Mouse (Mus musculus) Patski (cell line): Measurements from ENCODE around the gene Cer1. TPM values are rescaled to one million over a fixed set of nuclear protein-coding genes. Genes with fewer than 3 reads are reported as not detected.
A peak's percentile ranks its signal among the peaks of the same experiment; 100 is the strongest.

Source experiments
- ATAC-seq: fragments of 100-300 bp; one replicate; pipeline ENCODE4 v1.8.0; 2021
- CTCF ChIA-PET: fragments of 350-600 bp; sonication (Branson Sonifier 250); formaldehyde crosslinking; loops from one replicate; lab custom pipeline; 2022; ENCODE audit warnings: inconsistent platforms; lab: Charles Lee
- POLR2A ChIA-PET: fragments of 350-600 bp; sonication (Branson Sonifier 250); formaldehyde crosslinking; loops from one replicate; lab custom pipeline; 2022; ENCODE audit warnings: antibody characterized with exemption, inconsistent platforms; lab: Charles Lee
- DNase-seq: peaks from one replicate; pipeline ENCODE4 v3.0.0-alpha.2; 2011; ENCODE audit warnings: low read depth, low spot score
- H3K27me3 ChIP-seq: fragments of 371-371 bp; one replicate; pipeline ENCODE4 v1.5.1; 2021
- CTCF ChIP-seq: fragments of 100-300 bp; IDR thresholded peaks from one replicate; pipeline ENCODE4 v1.5.1; 2021
- in situ Hi-C: fragments of 300-500 bp; cut with MboI; formaldehyde crosslinking; loops from 3 replicates; pipeline ENCODE4 v1.11.1; 2018; ENCODE audit warnings: low pct_unique_long_range_greater_than_20kb, mixed read lengths
- polyA plus RNA-seq: library from polyadenylated mRNA; unstranded; gene quantifications from one replicate; pipeline ENCODE4 v1.2.3, GENCODE M21; 2021

The Cer1 gene
- not detected for polyA plus RNA-seq

GRCm38 (mm10) chr4:82884636-82885534 lies at the start of gene Cer1:
Gene Cer1, minus strand, starts transcription at chr4:82885148.
- TF ChIP-seq CTCF, result no peak
- ATAC-seq (no peak), DNase-seq (no peak)
- H3K27me3 ChIP-seq, result no peaks in the 10 kb centered on the region
- ChIA-PET CTCF (no interaction called here), POLR2A (interaction anchor here (0.7 kb wide), 1 partner anchor 1731 kb away, joined by 4 read pairs; no protein-coding TSS in a partner anchor)
- in situ Hi-C loops, result no loop called here

- no peaks in the 10 kb centered on the region for H3K27me3 ChIP-seq
- peak; percentile 27 for TF ChIP-seq CTCF
- no peak for ATAC-seq
- in situ Hi-C loops, result loop anchor here (5.0 to 25.0 kb wide), 7 partner anchors 87 to 1447 kb away; no protein-coding TSS in a partner anchor
- ChIA-PET POLR2A (no interaction called here), CTCF (no interaction called here)
- no peak for DNase-seq
These were observed 49.4 kb upstream of the Cer1 start for GRCm38 (mm10) chr4:82934308-82934707.

DNA sequence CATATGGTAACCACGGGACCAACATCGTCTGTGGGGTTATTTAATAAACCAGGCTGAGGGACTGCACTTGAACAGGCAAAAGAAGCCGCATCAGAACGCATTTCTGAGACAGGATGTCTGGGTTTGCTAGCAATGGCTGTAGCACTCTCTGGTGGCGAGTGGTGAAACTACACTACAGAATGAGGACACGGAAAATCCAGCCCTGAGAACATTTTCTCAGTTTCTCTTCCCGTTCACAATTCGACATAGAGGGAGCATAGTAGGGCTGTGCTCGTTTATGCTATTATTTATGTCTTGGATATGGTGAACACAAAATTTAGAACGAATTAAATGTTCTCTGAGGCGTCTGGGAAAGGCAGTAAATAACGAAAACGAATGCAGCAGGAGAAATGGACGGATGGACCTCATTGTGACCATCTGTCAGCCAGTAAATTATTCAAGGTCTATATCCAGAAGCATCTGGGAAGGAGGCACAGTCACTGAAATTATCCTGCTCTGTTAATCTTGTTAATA lies 48.8 kb upstream of the Cer1 start:
- peak; percentile 35 for ATAC-seq
- ChIA-PET CTCF (interaction anchor here (0.7 to 1.0 kb wide), 2 partner anchors 131 to 342 kb away, joined by 3 read pairs; no protein-coding TSS in a partner anchor), POLR2A (no interaction called here)
- H3K27me3 ChIP-seq, result no peaks in the 10 kb centered on the region
- DNase-seq, result peak; percentile 22
- in situ Hi-C loops, result loop anchor here (5.0 to 25.0 kb wide), 7 partner anchors 86 to 1446 kb away; no protein-coding TSS in a partner anchor
- TF ChIP-seq CTCF, result peak; percentile 82

DNA sequence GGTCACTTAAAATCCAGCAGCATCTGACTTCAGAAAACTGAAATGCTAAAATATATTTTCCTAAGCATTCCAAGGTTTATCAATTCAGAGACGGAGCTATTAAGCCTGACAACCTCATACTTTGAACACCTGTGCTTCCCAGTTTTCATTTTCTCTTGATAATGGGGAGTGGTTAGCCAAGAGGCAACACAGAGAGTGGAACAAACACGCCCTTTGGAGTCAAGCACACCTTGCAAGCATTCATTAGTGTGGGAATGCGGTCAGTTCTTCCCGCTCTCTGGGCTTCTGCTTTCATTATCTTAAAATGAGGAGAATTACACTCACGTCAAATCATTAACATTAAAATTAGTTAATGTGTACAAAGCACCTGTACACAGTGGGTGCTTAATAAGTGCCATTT lies 45.1 kb upstream of the Cer1 start:
- in situ Hi-C loops, result loop anchor here (5.0 to 25.0 kb wide), 7 partner anchors 83 to 1443 kb away; no protein-coding TSS in a partner anchor
- ChIA-PET CTCF (interaction anchor here (0.9 kb wide), 1 partner anchor 57 kb away, joined by 4 read pairs; no protein-coding TSS in a partner anchor), POLR2A (no interaction called here)
- DNase-seq (no peak), ATAC-seq (no peak)
- no peaks in the 10 kb centered on the region for H3K27me3 ChIP-seq
- no peak for TF ChIP-seq CTCF

DNA sequence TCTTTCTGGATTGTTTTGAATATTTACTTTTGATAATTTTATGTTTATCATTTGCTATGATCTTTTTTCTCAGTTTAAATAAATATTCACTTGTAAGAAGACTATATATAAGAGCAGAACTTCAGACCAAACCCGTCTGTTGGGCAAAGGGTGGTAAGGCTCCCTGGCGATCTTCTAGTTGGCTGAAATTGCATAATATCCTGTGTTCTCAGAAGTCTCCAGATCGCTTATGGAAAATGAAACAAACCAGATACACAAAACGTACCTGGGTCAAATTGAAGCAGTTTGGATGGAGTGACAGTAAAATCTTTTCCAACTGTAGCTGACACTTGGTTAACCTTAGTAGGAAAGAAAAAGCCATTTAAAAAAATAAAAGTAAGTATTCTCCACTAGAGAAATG lies 37.0 kb upstream of the Cer1 start:
- in situ Hi-C loops, result no loop called here
- ChIA-PET CTCF (interaction anchor here (1.5 kb wide), 1 partner anchor 14 kb away, joined by 3 read pairs; no protein-coding TSS in a partner anchor), POLR2A (no interaction called here)
- no peaks in the 10 kb centered on the region for H3K27me3 ChIP-seq
- DNase-seq (no peak), ATAC-seq (no peak)
- TF ChIP-seq CTCF, result no peak

DNA sequence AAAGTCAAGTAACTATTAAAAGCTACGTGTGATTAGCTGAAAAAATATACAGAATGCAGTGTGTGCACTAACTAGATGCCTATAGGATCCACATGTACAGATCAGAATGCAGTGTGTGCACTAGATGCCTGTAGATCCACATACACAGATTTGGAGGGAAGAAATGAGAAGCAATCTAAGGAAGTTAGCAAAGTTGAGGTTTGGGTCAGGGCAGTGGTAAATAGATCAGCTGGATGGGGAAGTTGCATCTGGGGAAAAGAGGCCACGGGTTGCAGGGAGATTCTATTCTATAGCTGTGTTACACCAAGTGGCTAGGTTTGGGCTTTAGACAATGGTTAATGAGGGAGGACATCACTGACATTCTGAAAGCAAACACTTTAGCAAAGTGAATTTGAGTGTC lies 33.7 kb upstream of the Cer1 start:
- in situ Hi-C loops, result loop anchor here (5.0 kb wide), 1 partner anchor 51 kb away; no protein-coding TSS in a partner anchor
- ATAC-seq, result no peak
- POLR2A ChIA-PET, result no interaction called here

GRCm38 (mm10) chr4:82916678-82917050 lies 31.7 kb upstream of the Cer1 start:
- in situ Hi-C loops, result loop anchor here (5.0 kb wide), 1 partner anchor 49 kb away; no protein-coding TSS in a partner anchor
- TF ChIP-seq CTCF, result no peak
- DNase-seq (no peak), ATAC-seq (no peak)
- CTCF ChIA-PET, result no interaction called here
- no peaks in the 10 kb centered on the region for H3K27me3 ChIP-seq
- POLR2A ChIA-PET, result no interaction called here

More for the DNA sequence above, 33.7 kb upstream of the Cer1 start:
- H3K27me3 ChIP-seq, result no peaks in the 10 kb centered on the region
- DNase-seq, result no peak
- CTCF ChIA-PET, result no interaction called here
- TF ChIP-seq CTCF, result no peak

DNA sequence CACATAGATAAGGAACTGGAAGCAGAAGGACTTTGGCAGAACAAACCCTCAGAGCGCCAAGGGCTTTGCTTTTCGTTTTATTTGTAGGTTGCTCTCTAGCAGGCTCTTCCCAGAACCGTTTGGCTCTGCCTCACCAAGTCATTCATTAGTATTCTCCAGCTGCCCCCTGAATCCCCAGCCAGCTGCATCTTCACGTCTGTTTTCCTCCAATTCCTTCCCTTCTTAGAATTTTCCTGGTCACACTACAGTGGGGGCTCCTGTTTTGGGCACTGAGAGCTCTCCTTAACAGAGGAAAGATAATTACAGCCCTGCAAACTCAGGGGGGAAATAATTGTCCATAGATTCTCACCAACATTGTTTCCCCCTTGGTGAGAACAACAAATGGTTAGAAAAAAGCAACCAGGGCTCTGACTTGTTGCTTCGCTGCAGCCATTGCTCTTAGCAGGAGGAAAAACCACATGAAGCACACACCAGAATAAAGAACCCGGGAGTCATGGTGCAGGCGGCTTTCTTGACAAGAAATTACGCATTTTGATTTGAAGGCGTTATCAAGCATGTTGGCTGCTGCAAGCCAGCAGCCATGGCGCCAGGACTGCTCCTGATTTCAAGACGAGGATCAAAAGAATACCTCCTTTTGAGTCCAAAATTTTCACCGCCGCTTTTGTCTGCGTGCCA lies 31.2 kb upstream of the Cer1 start:
- in situ Hi-C loops, result loop anchor here (5.0 kb wide), 1 partner anchor 49 kb away; no protein-coding TSS in a partner anchor
- no peaks in the 10 kb centered on the region for H3K27me3 ChIP-seq
- ChIA-PET CTCF (no interaction called here), POLR2A (no interaction called here)
- TF ChIP-seq CTCF, result no peak
- ATAC-seq, result no peak
- no peak for DNase-seq

DNA sequence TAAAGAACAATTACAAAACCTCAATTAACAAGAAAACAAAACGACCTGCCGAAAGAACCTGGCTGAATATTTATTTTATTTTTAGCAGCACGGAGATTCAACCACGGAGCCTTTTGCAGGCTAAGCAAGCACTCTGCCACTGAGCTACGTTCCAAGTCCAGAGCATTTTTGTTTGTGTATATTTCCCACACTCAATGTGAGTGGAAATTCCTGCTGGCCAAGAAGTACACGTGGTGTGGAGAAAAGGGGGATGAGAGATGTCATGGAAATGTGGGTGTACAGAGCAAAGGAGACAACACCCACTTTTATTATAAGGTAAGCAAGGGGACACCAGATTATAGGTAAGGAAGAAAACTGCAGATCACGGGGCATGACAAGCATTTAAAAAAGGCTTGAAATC lies 30.6 kb upstream of the Cer1 start:
- ChIA-PET CTCF (no interaction called here), POLR2A (no interaction called here)
- in situ Hi-C loops, result loop anchor here (5.0 kb wide), 1 partner anchor 48 kb away; no protein-coding TSS in a partner anchor
- H3K27me3 ChIP-seq, result peaks cover 3% of the 10 kb centered on the region
- no peak for TF ChIP-seq CTCF
- ATAC-seq, result no peak
- no peak for DNase-seq

- DNase-seq, result no peak
- in situ Hi-C loops, result loop anchor here (5.0 kb wide), 1 partner anchor 47 kb away; no protein-coding TSS in a partner anchor
- H3K27me3 ChIP-seq, result peaks cover 3% of the 10 kb centered on the region
- CTCF ChIA-PET, result no interaction called here
- POLR2A ChIA-PET, result no interaction called here
- no peak for TF ChIP-seq CTCF
- no peak for ATAC-seq
These were observed 29.7 kb upstream of the Cer1 start for GRCm38 (mm10) chr4:82914601-82915143.
